Mouse (Mus musculus) ES-E14 (cell line): ENCODE measurements around the gene Gys2.

Experiments used
- CHD2 ChIP-seq: IDR thresholded peaks from 2 replicates; pipeline ENCODE4 v1.6.1; 2014; ENCODE audit warnings: mild to moderate bottlenecking, low read depth, low read length, inconsistent platforms
- HCFC1 ChIP-seq: IDR thresholded peaks from 2 replicates; pipeline ENCODE4 v1.6.1; 2012; ENCODE audit warnings: low read length, inconsistent platforms, borderline replicate concordance; ENCODE audit not compliant: insufficient read depth
- MAFK ChIP-seq: IDR thresholded peaks from 2 replicates; pipeline ENCODE4 v1.6.1; 2014; ENCODE audit warnings: mild to moderate bottlenecking, low read depth, low read length, inconsistent platforms; ENCODE audit not compliant: insufficient read depth
- ZNF384 ChIP-seq: IDR thresholded peaks from 2 replicates; pipeline ENCODE4 v1.6.1; 2012; ENCODE audit warnings: low read depth, low read length, inconsistent platforms

DNA sequence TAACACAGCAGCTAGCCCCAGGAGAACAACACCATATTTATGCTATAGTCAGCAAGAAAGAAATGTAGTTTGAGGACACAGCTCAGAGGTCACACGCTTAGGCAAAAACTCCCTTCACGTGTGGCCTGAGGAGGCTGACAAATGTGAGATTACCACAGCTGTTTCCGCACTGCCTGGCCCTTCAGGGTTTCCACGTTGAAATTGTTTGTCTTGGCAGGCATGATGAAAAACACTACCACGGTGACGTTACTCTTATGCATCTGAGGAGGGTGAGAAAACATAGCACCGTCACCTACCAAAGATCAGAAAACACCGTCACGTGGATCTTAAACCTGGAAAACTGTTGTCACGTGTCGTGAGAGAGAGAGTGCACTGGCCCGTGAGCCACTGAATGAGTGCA lies 21.5 kb downstream of the Gys2 start:
- TF ChIP-seq ZNF384, result no peak
- TF ChIP-seq CHD2, result no peak
- TF ChIP-seq MAFK, result no peak
- TF ChIP-seq HCFC1, result no peak
